20 mouse cellular contexts compared by ENCODE assay signal in the genomic region with DNA sequence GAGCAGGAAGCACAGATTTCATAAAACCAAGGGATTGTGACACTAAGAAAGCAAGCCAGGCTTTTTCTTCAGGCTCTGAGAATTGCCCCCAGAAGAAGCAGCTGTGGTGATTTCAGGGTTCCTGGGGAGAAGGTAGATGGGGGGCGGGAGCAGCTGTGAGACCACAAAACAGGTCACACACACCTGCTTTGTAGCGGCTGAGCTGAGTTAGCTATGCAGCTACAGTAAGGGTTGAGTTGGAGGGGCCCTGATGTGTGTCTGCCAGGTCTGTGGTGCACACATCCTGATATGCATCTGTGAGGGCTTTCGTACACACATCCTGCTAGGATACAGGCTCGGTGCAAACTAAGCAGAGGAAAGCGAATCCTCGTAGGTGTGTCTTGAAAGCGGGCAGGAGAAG.
A peak's percentile ranks its signal among the peaks of the same experiment; 100 is the strongest.
DNase-seq lines count a peak whose midpoint lies in the region; ATAC-seq lines count a peak whose summit lies in the region.
"Had no signal": no experiment of that assay in that cellular context is flagged by ENCODE, and none has a peak within 500 bp of the region (broad histone marks: within the 10 kb centered on the region; RNA-seq: fewer than 3 reads in every experiment).

No protein-coding gene starts in this region.

- H3K4me2 ChIP-seq in forebrain, embryonic 11.5 days (ENCODE audit: low read depth, low read length, severe bottlenecking), result no peak overlapping the region
- H3K4me2 ChIP-seq in stomach, embryonic 15.5 days, result no peak overlapping the region
- H3K4me2 ChIP-seq: embryonic facial prominence, embryonic 12.5 days; forebrain, embryonic 13.5 days; hindbrain, embryonic 14.5 days had no signal

- DNase-seq in forebrain, embryonic 11.5 days (ENCODE audit: low spot score), result peak; percentile 43
- no peak for DNase-seq in forebrain, embryonic 10.5 days (ENCODE audit: extremely low spot score, low spot score)
- DNase-seq in thymus, postnatal 0 days (ENCODE audit: low spot score), result peak; percentile 88
- peak; percentile 43 to 71 for DNase-seq in thymus, postnatal 36 days
- no peak for DNase-seq in MN1 (ENCODE audit: low spot score)
- no peak for DNase-seq in lung, adult 18-20 months
- DNase-seq: adrenal gland, postnatal 10 days; B cell, adult 2 months; cerebellum, adult 11 months; cerebellum, adult 8-10 months; cerebellum, postnatal 14 days; forebrain, postnatal 0 days; gastrocnemius, postnatal 36 days; heart, postnatal 10 days had no signal

- no peaks in the 10 kb centered on the region for H3K4me1 ChIP-seq in forebrain, embryonic 11.5 days (replicated peaks; ENCODE audit: control insufficient read depth, insufficient read depth, low read length)
- no peaks in the 10 kb centered on the region for H3K4me1 ChIP-seq in forebrain, embryonic 10.5 days
- peaks cover 14% of the 10 kb centered on the region; the same call in 1 of the 2 replicates for H3K4me1 ChIP-seq in stomach, embryonic 15.5 days
- H3K4me1 ChIP-seq: forebrain, embryonic 13.5 days had no signal

- H3K36me3 ChIP-seq in forebrain, embryonic 11.5 days (ENCODE audit: control insufficient read depth, insufficient read depth, low read length), result no peaks in the 10 kb centered on the region
- no peaks in the 10 kb centered on the region for H3K36me3 ChIP-seq in forebrain, embryonic 10.5 days (replicated peaks)
- no peaks in the 10 kb centered on the region for H3K36me3 ChIP-seq in stomach, embryonic 15.5 days
- H3K36me3 ChIP-seq: embryonic facial prominence, embryonic 12.5 days; G1E had no signal

- no peak overlapping the region for H3K4me3 ChIP-seq in forebrain, embryonic 11.5 days (ENCODE audit: low read depth, low read length)
- no peak overlapping the region for H3K4me3 ChIP-seq in forebrain, embryonic 10.5 days
- H3K4me3 ChIP-seq in stomach, embryonic 15.5 days (replicated peaks), result no peak overlapping the region
- H3K4me3 ChIP-seq: embryonic facial prominence, embryonic 12.5 days; forebrain, embryonic 13.5 days had no signal

- no peak overlapping the region for H3K9ac ChIP-seq in forebrain, embryonic 11.5 days (ENCODE audit: low read length)
- no peak overlapping the region for H3K9ac ChIP-seq in stomach, embryonic 15.5 days
- H3K9ac ChIP-seq: embryonic facial prominence, embryonic 12.5 days; forebrain, embryonic 13.5 days; forebrain, postnatal 0 days; hindbrain, embryonic 14.5 days had no signal

- no peak overlapping the region for H3K27ac ChIP-seq in forebrain, embryonic 11.5 days (ENCODE audit: low read depth, low read length)
- H3K27ac ChIP-seq in forebrain, embryonic 10.5 days, result no peak overlapping the region
- H3K27ac ChIP-seq in stomach, embryonic 15.5 days, result peak overlapping the region; percentile 28; the same call in 1 of the 2 replicates
- H3K27ac ChIP-seq: embryonic facial prominence, embryonic 12.5 days; forebrain, embryonic 13.5 days; hindbrain, embryonic 14.5 days had no signal

- H3K27me3 ChIP-seq in forebrain, embryonic 11.5 days (ENCODE audit: control insufficient read depth, insufficient read depth, low read length), result no peaks in the 10 kb centered on the region
- no peaks in the 10 kb centered on the region for H3K27me3 ChIP-seq in forebrain, embryonic 10.5 days (ENCODE audit: poor library complexity, severe bottlenecking)
- H3K27me3 ChIP-seq in stomach, embryonic 15.5 days (replicated peaks), result no peaks in the 10 kb centered on the region
- H3K27me3 ChIP-seq: embryonic facial prominence, embryonic 12.5 days; forebrain, embryonic 13.5 days had no signal

- no peaks in the 10 kb centered on the region for H3K9me3 ChIP-seq in forebrain, embryonic 11.5 days (ENCODE audit: control insufficient read depth, low read length)
- no peaks in the 10 kb centered on the region for H3K9me3 ChIP-seq in forebrain, embryonic 10.5 days
- no peaks in the 10 kb centered on the region for H3K9me3 ChIP-seq in stomach, embryonic 15.5 days
- H3K9me3 ChIP-seq: embryonic facial prominence, embryonic 12.5 days; forebrain, embryonic 13.5 days; G1E had no signal

- 89% methylated on average over 7 of the region's 7 CpGs for WGBS in forebrain, embryonic 11.5 days
- 89% methylated on average over 7 of the region's 7 CpGs for WGBS in forebrain, embryonic 10.5 days
- WGBS in stomach, embryonic 15.5 days, result 65% methylated on average over 7 of the region's 7 CpGs

- no peak for ATAC-seq in forebrain, embryonic 11.5 days (replicated peaks; ENCODE audit: low FRiP score)
- ATAC-seq in stomach, embryonic 15.5 days (ENCODE audit: insufficient read depth, low FRiP score, low read depth), result no peak
- ATAC-seq: CD4-positive, CD25-positive, alpha-beta regulatory T cell, adult 4 months; forebrain, embryonic 13.5 days; forebrain, postnatal 0 days had no signal

Comparison
In these comparisons a context has a peak if more than half of its experiments do, and no peak if none do; other contexts are left out.
1. DNase-seq: peak in forebrain, embryonic 11.5 days (single experiment), thymus, postnatal 0 days (single experiment) and thymus, postnatal 36 days (2 of 2); none in forebrain, embryonic 10.5 days (single experiment), MN1 (single experiment) and lung, adult 18-20 months (0 of 2).